Mouse (Mus musculus) CH12.LX (cell line): ENCODE data around the gene Fndc3a. TPM values are rescaled to one million over a fixed set of nuclear protein-coding genes. Genes with fewer than 3 reads are reported as not detected.

Experiments
- DNase-seq: peaks from one replicate; pipeline ENCODE4 v3.0.0-alpha.2; 2013; ENCODE audit errors: extremely low read depth
- H3K27ac ChIP-seq: 2 replicates; pipeline ENCODE4 v1.5.1; 2012; ENCODE audit warnings: low read depth, mild to moderate bottlenecking, control low read depth, moderate library complexity; ENCODE audit not compliant: insufficient read depth
- H3K27me3 ChIP-seq: replicated peaks from 2 replicates; pipeline ENCODE3; 2012; ENCODE audit warnings: inconsistent platforms
- H3K36me3 ChIP-seq, 2 experiments: replicated peaks in 1 of 2; 2 replicates each; pipeline versions ENCODE3 to v1.6.1; 2012; ENCODE audit warnings: inconsistent platforms in 1 of 2, low read length in 1 of 2, mild to moderate bottlenecking in 1 of 2, mixed read lengths in 1 of 2, moderate library complexity in 1 of 2; ENCODE audit not compliant: control insufficient read depth in 1 of 2, insufficient read depth in 1 of 2
- H3K4me1 ChIP-seq, 2 experiments: 2 replicates each; pipeline ENCODE4 v1.6.1; 2012; ENCODE audit warnings: inconsistent platforms in 1 of 2, moderate library complexity in 1 of 2; ENCODE audit not compliant: insufficient read depth in 2 of 2, control insufficient read depth in 1 of 2
- H3K4me2 ChIP-seq: 2 replicates; pipeline ENCODE4 v1.6.1; 2012; ENCODE audit warnings: low read depth, mild to moderate bottlenecking, control low read depth; ENCODE audit not compliant: poor library complexity, insufficient read depth, severe bottlenecking
- H3K4me3 ChIP-seq, 3 experiments: fragments of 150-350 bp in 1 of 3; sonication (generic) in 1 of 3; replicated peaks in 1 of 3; 2 replicates each; pipeline versions ENCODE3 to v1.5.1; 2011 to 2012; ENCODE audit warnings: low read depth in 2 of 3, low read length in 2 of 3, mild to moderate bottlenecking in 2 of 3, moderate library complexity in 2 of 3, control low read depth in 1 of 3, improper control_type of control experiment in 1 of 3, inconsistent platforms in 1 of 3, mixed read lengths in 1 of 3; ENCODE audit not compliant: poor library complexity in 1 of 3
- H3K79me2 ChIP-seq: replicated peaks from 2 replicates; pipeline ENCODE4 v1.6.1; 2012; ENCODE audit warnings: mild to moderate bottlenecking, moderate library complexity; ENCODE audit not compliant: control insufficient read depth, poor library complexity, insufficient read depth, severe bottlenecking; ENCODE audit errors: extremely low read depth
- H3K9ac ChIP-seq: 2 replicates; pipeline ENCODE4 v1.6.1; 2012; ENCODE audit warnings: low read depth, mild to moderate bottlenecking, control low read depth, moderate library complexity; ENCODE audit not compliant: insufficient read depth
- H3K9me3 ChIP-seq: replicated peaks from 2 replicates; pipeline ENCODE3; 2012; ENCODE audit warnings: low read length, inconsistent platforms, mixed read lengths
- BHLHE40 ChIP-seq: IDR thresholded peaks from 2 replicates; pipeline ENCODE4 v1.6.1; 2011; ENCODE audit warnings: mild to moderate bottlenecking, low read depth, low read length, improper control_type of control experiment
- CHD1 ChIP-seq: IDR thresholded peaks from 2 replicates; pipeline ENCODE4 v1.6.1; 2012; ENCODE audit warnings: low read depth, low read length, improper control_type of control experiment, inconsistent platforms
- CHD2 ChIP-seq: IDR thresholded peaks from 2 replicates; pipeline ENCODE4 v1.6.1; 2011; ENCODE audit warnings: low read length, improper control_type of control experiment
- CTCF ChIP-seq, 2 experiments: IDR thresholded peaks in 1 of 2; conservative IDR thresholded peaks in 1 of 2; 2 replicates each; pipeline ENCODE4 v1.5.1; 2011 to 2012; ENCODE audit warnings: low read depth in 2 of 2, low read length in 2 of 2, improper control_type of control experiment in 1 of 2, inconsistent platforms in 1 of 2, mild to moderate bottlenecking in 1 of 2, moderate library complexity in 1 of 2
- E2F4 ChIP-seq: IDR thresholded peaks from 2 replicates; pipeline ENCODE4 v1.6.1; 2011; ENCODE audit warnings: low read depth, low read length, improper control_type of control experiment; ENCODE audit not compliant: insufficient replicate concordance
- EP300 ChIP-seq: IDR thresholded peaks from 2 replicates; pipeline ENCODE4 v1.6.1; 2011; ENCODE audit warnings: low read length, improper control_type of control experiment
- ETS1 ChIP-seq: conservative IDR thresholded peaks from 2 replicates; pipeline ENCODE4 v1.6.1; 2012; ENCODE audit warnings: low read depth, mild to moderate bottlenecking, inconsistent platforms, low read length, improper control_type of control experiment, moderate library complexity
- GABPA ChIP-seq: IDR thresholded peaks from 2 replicates; pipeline ENCODE4 v1.6.1; 2012; ENCODE audit warnings: low read depth, low read length, improper control_type of control experiment, inconsistent platforms; ENCODE audit not compliant: insufficient replicate concordance
- IRF4 ChIP-seq: IDR thresholded peaks from 2 replicates; pipeline ENCODE4 v1.6.1; 2014; ENCODE audit warnings: low read depth, mild to moderate bottlenecking, inconsistent platforms, low read length, improper control_type of control experiment
- JUN ChIP-seq: IDR thresholded peaks from 2 replicates; pipeline ENCODE4 v1.6.1; 2011; ENCODE audit warnings: low read depth, mild to moderate bottlenecking, low read length, improper control_type of control experiment, moderate library complexity; ENCODE audit not compliant: insufficient read depth
- KAT2A ChIP-seq: IDR thresholded peaks from 2 replicates; pipeline ENCODE4 v1.6.1; 2012; ENCODE audit warnings: low read length, improper control_type of control experiment, inconsistent platforms; ENCODE audit not compliant: insufficient replicate concordance
- MAFK ChIP-seq: IDR thresholded peaks from 2 replicates; pipeline ENCODE4 v1.6.1; 2011; ENCODE audit warnings: low read length, improper control_type of control experiment; ENCODE audit not compliant: insufficient replicate concordance
- MEF2A ChIP-seq: IDR thresholded peaks from 2 replicates; pipeline ENCODE4 v1.6.1; 2014; ENCODE audit warnings: low read depth, mild to moderate bottlenecking, inconsistent platforms, low read length, improper control_type of control experiment, borderline replicate concordance
- MXI1 ChIP-seq: IDR thresholded peaks from 2 replicates; pipeline ENCODE4 v1.6.1; 2011; ENCODE audit warnings: mild to moderate bottlenecking, low read depth, low read length, improper control_type of control experiment
- MYC ChIP-seq: IDR thresholded peaks from 2 replicates; pipeline ENCODE4 v1.6.1; 2011; ENCODE audit warnings: low read depth, mild to moderate bottlenecking, improper control_type of control experiment, low read length
- NELFE ChIP-seq: IDR thresholded peaks from 2 replicates; pipeline ENCODE4 v1.6.1; 2011; ENCODE audit warnings: low read depth, low read length, improper control_type of control experiment
- NRF1 ChIP-seq: IDR thresholded peaks from 2 replicates; pipeline ENCODE4 v1.6.1; 2014; ENCODE audit warnings: low read depth, mild to moderate bottlenecking, inconsistent platforms, low read length, improper control_type of control experiment, moderate library complexity
- POLR2A ChIP-seq: IDR thresholded peaks from 2 replicates; pipeline ENCODE4 v1.6.1; 2011; ENCODE audit warnings: low read depth, mild to moderate bottlenecking, improper control_type of control experiment, low read length
- POLR2AphosphoS2 ChIP-seq: IDR thresholded peaks from 2 replicates; pipeline ENCODE4 v1.6.1; 2011; ENCODE audit warnings: low read depth, low read length, improper control_type of control experiment
- RAD21 ChIP-seq: IDR thresholded peaks from 2 replicates; pipeline ENCODE4 v1.6.1; 2011; ENCODE audit warnings: low read depth, mild to moderate bottlenecking, low read length, improper control_type of control experiment, moderate library complexity
- SIN3A ChIP-seq: IDR thresholded peaks from 2 replicates; pipeline ENCODE4 v1.6.1; 2012; ENCODE audit warnings: low read length, improper control_type of control experiment, inconsistent platforms
- SMC3 ChIP-seq: IDR thresholded peaks from 2 replicates; pipeline ENCODE4 v1.6.1; 2011; ENCODE audit warnings: low read depth, low read length, improper control_type of control experiment
- TCF12 ChIP-seq: IDR thresholded peaks from 2 replicates; pipeline ENCODE4 v1.6.1; 2014; ENCODE audit warnings: low read depth, mild to moderate bottlenecking, inconsistent platforms, low read length, improper control_type of control experiment
- UBTF ChIP-seq: IDR thresholded peaks from 2 replicates; pipeline ENCODE4 v1.6.1; 2012; ENCODE audit warnings: low read depth, mild to moderate bottlenecking, inconsistent platforms, low read length, improper control_type of control experiment, moderate library complexity
- ZC3H11A ChIP-seq: IDR thresholded peaks from 2 replicates; pipeline ENCODE4 v1.6.1; 2012; ENCODE audit warnings: low read depth, mild to moderate bottlenecking, inconsistent platforms, low read length, improper control_type of control experiment
- ZNF384 ChIP-seq: IDR thresholded peaks from 2 replicates; pipeline ENCODE4 v1.6.1; 2012; ENCODE audit warnings: low read depth, low read length, improper control_type of control experiment, inconsistent platforms
- dilution Hi-C: fragments of 300-500 bp; cut with MboI; formaldehyde crosslinking; loops from 2 replicates; pipeline ENCODE4 v1.14.3; 2020; ENCODE audit warnings: low sequenced_read_pairs; ENCODE audit not compliant: extremely low pct_unique_long_range_greater_than_20kb, extremely low pct_ligation_motif_present
- in situ Hi-C: fragments of 300-500 bp; cut with MboI; formaldehyde crosslinking; loops from 3 replicates; pipeline ENCODE4 v1.14.3; 2019; ENCODE audit warnings: low sequenced_read_pairs, low pct_ligation_motif_present, low pct_unique_long_range_greater_than_20kb, mixed read lengths
- polyA plus RNA-seq: library from polyadenylated mRNA; unstranded; fragments of >175 nt; gene quantifications from 2 replicates; pipeline ENCODE4 v1.2.1, GENCODE M21; 2012; ENCODE audit warnings: low read depth; ENCODE audit not compliant: insufficient read length
- total RNA-seq, 2 experiments: library from RNA; depleted of rRNA; stranded (reverse); fragments of 300-350 nt in 1 of 2; fragments of >200 nt in 1 of 2; gene quantifications; 2 replicates each; pipeline ENCODE4 v1.2.3; 2012 to 2014

Fndc3a gene
- total and polyA plus RNA-seq, 3 experiments, result 35.4 to 48.6 (median 40.0) TPM

DNA sequence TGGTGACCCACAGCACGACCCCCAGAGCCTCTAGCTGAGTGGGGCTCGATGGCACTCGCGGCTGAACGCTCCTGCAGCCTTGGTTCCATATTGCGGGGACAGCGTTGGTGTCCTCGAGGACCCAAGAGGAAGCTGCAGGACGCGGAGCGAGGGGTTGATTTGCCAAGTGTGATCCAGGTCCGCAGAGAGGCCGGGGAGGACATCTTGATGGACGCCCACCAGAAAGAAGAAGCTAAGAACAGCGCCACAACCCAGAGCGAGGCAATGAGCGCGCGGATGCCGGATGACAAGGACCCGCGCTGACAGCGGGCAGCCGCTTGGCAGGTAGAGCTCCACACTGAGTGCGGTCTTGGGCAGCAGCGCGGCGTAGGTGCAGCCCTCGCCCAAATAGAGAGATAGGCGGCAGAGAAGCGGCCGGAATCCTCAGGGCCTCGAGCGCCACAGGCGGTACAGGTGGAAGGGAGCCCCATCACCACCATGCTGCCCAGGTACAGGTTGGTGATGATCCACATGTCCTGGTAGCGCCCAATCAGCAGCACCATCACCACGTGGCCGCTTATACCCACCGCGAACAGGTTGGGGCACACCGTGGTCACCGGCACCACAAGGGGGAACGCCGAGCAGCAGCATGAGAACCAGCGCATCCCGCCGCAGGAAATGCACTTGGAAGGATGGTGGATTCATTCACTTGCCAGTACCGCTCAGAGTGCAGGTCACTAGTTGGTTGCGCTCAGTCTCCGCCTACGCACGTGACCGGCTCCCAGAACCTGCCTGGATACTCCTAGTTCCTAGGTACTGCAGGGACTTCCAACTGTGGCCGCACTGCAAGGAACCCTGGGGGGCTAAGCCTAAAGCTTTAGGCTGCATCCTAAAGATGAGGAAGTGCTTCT, 177.5 kb downstream of the Fndc3a start:
- no peaks in the 10 kb centered on the region for H3K79me2 ChIP-seq
- no peak for DNase-seq
- no peaks in the 10 kb centered on the region for H3K4me1 ChIP-seq
- TF ChIP-seq ZNF384, result no peak
- no peak for TF ChIP-seq NRF1
- no peak for TF ChIP-seq CHD1
- TF ChIP-seq BHLHE40, result no peak
- TF ChIP-seq MAFK, result no peak
- no peak for TF ChIP-seq NELFE
- no peak for TF ChIP-seq SMC3
- no peak for TF ChIP-seq GABPA
- no peak for TF ChIP-seq E2F4
- TF ChIP-seq RAD21, result no peak
- TF ChIP-seq CTCF (conservative IDR thresholded peaks at IDR 0.05 in 1 of 2, IDR thresholded peaks at IDR 0.05 in 1 of 2; ENCODE audit: low read depth in 2 of 2, low read length in 2 of 2), result no peak
- TF ChIP-seq POLR2A, result no peak
- no peak for TF ChIP-seq JUN
- TF ChIP-seq IRF4, result no peak
- TF ChIP-seq MXI1, result no peak
- no peak for TF ChIP-seq MYC
- no peak for TF ChIP-seq KAT2A
- no peak for TF ChIP-seq MEF2A
- TF ChIP-seq SIN3A, result no peak
- in situ Hi-C loops, result no loop called here
- no peak overlapping the region for H3K4me3 ChIP-seq
- no peak overlapping the region for H3K9ac ChIP-seq
- no peaks in the 10 kb centered on the region for H3K9me3 ChIP-seq
- no peak overlapping the region for H3K4me2 ChIP-seq
- no peak overlapping the region for H3K27ac ChIP-seq
- H3K27me3 ChIP-seq, result no peaks in the 10 kb centered on the region
- H3K36me3 ChIP-seq, result peaks cover 9 to 18% of the 10 kb centered on the region in 2 experiments
- dilution Hi-C loops, result no loop called here

DNA sequence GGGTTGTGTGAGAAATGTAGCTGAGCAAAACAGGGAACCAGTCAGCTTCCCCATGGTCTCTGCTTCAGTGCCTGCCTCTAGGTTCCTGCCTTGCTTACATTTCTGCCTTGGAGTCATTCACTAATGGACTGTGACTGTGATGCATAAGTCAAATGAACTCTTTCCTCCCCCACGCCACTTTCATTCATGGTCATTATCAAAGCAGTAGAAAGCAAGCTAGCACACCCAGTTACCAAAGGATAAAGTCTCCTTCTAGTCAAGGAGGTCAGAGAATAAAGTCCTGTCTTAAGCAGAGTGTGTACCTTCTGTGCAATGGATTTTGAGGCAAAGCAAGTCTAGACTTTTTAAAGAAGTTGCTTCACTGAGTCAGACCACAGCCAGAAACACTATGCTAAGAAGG, 182.7 kb downstream of the Fndc3a start:
- H3K4me2 ChIP-seq, result no peak overlapping the region
- H3K9me3 ChIP-seq, result peaks cover 3% of the 10 kb centered on the region
- H3K36me3 ChIP-seq, result peaks cover 0 to under 1% of the 10 kb centered on the region in 2 experiments
- H3K9ac ChIP-seq, result no peak overlapping the region
- no peaks in the 10 kb centered on the region for H3K27me3 ChIP-seq
- no peaks in the 10 kb centered on the region for H3K4me1 ChIP-seq
- no peak overlapping the region for H3K27ac ChIP-seq
- no peaks in the 10 kb centered on the region for H3K79me2 ChIP-seq
- dilution Hi-C loops (no loop called here), in situ Hi-C loops (no loop called here)
- TF ChIP-seq GABPA (no peak), POLR2AphosphoS2 (no peak), CHD2 (no peak), ZNF384 (no peak), ZC3H11A (no peak), EP300 (no peak), SIN3A (no peak), CHD1 (no peak), TCF12 (no peak), ETS1 (no peak), UBTF (no peak), MEF2A (no peak), NRF1 (no peak), SMC3 (no peak)
- no peak for DNase-seq
- H3K4me3 ChIP-seq, result no peak overlapping the region
